Mouse (Mus musculus) embryonic fibroblast, embryonic 13.5 days (primary cell): Measurements from ENCODE around the gene Fam171a2.
A peak's percentile ranks its signal among the peaks of the same experiment; 100 is the strongest.

Source experiments
- CTCF ChIP-seq: IDR thresholded peaks from 2 replicates; pipeline ENCODE4 v1.5.1; 2011; ENCODE audit warnings: mild to moderate bottlenecking, control low read depth, low read length, moderate library complexity, borderline replicate concordance; ENCODE audit not compliant: insufficient read depth
- POLR2A ChIP-seq: IDR thresholded peaks from 2 replicates; pipeline ENCODE4 v1.6.1; 2011; ENCODE audit warnings: low read depth, mild to moderate bottlenecking, control low read depth, low read length, moderate library complexity

- TF ChIP-seq CTCF, result peak; percentile 70; the same call in 1 of the 2 replicates
- TF ChIP-seq POLR2A, result no peak
Observed at GRCm38 (mm10) chr11:102411704-102412103, 35.8 kb downstream of the Fam171a2 start.
